Mouse (Mus musculus) cerebellum, postnatal 4 days (tissue): ENCODE results near the gene Msln.

Source experiments
- DNase-seq, 2 experiments: peaks; one replicate each; pipeline ENCODE4 v3.0.0; 2022; ENCODE audit warnings: low spot score in 2 of 2, mixed read lengths in 1 of 2

The Msln gene

GRCm38 (mm10) chr17:25725264-25725663 lies 28.9 kb downstream of the Msln start:
- no peak for DNase-seq

- no peak for DNase-seq
These were observed 30.3 kb downstream of the Msln start for GRCm38 (mm10) chr17:25723919-25724318.

GRCm38 (mm10) chr17:25723470-25723869 lies 30.7 kb downstream of the Msln start:
- DNase-seq: no peak

DNA sequence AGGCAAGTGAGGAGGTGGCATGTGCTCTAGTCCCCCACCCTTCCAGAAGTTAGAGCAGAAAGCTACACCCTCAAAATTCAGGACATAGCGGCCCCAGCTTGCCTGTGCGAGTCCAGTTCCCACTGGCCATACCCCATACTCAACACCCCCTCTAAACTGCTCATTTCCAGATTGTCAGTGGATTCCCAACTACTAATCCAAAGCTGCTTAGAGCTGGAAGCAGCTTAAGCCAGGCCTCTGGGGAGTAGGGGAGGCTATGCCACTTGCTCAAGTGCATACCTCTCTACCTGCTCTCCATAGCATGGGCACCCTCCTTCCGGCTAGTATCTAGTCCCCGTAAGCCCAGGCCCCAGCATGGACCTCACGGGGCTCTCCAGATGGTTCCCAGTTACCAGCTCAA lies 32.7 kb downstream of the Msln start:
- no peak for DNase-seq

DNA sequence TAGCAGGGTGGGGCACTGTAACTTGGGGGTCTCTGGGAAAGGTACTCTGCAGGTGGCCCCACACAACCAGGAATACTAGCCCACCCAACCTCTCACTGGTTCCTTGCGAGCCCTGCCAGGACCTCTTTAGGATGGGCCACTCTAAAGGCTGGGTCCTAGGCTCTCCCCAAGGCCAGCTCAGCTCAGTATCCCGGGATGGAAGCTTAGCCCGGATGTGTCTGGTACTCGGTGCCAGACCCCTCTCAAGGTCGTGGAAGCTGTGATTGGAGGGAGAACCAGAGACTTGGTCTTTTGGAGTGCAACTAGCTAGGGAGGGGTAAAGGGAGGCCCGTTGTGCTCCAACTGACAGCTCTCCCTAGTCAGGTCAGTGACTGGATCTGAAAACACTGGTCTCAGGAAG lies 36.5 kb downstream of the Msln start:
- no peak for DNase-seq

DNA sequence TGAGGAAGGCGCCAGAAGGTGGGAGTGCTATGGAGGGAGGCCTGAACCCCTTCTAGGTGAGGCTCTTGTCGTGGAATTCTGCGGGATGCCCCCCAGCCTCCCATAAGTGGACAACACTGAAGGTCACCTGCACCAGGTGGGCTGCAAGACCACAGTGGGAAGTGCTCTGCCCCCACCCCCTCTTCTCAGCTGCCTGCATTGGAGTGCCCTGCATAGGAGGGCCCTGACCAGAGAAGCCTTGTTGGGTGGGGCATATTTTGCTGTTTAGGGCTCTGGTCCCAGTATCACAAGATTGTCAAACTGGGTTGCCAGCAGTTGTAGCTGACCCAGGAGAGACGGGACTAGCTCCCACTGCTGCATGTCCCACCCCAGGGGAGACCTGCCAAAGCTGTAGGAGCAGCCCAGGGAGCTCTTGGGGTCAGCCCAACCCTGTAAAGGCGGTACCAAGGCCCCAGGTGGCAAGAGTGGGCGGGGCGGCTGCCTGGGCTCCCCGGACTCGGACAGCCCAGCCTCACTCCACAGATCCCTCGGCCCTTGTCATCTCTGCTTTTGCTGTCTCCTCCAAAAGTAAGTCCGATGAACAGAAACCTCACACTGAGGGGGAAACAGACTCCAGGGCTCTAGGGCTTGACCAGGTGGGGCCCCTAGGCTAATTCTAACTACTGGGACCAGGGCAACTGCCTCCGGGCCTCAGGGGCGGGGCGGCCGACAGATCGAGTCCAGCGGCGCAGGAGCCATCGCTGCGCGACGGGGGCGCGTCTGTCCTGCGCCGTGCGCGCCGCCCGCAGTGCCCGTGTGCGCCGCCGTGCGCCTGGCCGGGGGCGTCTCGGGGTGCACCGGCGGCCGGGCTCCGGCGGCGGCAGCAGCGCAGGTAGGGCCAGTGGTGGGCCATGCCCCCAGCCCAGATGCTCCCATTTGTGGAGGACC lies 37.2 kb downstream of the Msln start, which contains the start of gene Gng13:
Gene Gng13, plus strand, starts transcription at position 461 of the 927 bp plus-strand sequence.
- no peak for DNase-seq

DNA sequence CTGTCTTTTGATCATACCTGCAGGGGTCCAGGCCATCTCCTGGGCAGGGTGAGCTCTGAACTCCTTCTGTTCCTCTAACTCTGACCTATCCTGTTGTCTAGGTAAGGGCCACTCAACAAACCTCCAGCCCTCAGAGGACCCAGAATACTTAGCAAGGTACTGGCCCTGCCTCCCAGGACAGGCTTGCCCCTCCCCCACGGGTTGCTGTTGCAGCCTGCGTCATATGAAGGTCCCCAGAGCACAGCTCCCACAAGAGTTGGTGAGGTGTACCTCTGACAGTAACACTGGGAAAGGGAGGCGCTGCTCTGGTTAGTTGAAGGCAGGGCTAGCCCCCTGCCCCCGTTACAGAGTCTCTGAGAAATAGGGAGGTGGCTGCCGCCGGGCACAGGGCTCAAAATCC lies 38.0 kb downstream of the Msln start:
- no peak for DNase-seq

- DNase-seq: no peak
These were observed 38.6 kb downstream of the Msln start for GRCm38 (mm10) chr17:25715627-25716026.

GRCm38 (mm10) chr17:25711136-25711535 lies 43.0 kb downstream of the Msln start:
- no peak for DNase-seq

- no peak for DNase-seq
These were observed 44.2 kb downstream of the Msln start for GRCm38 (mm10) chr17:25709994-25710393.

- no peak for DNase-seq
These were observed 53.2 kb downstream of the Msln start for GRCm38 (mm10) chr17:25700863-25701496.
